Mouse (Mus musculus): ENCODE measurements around the gene 9230112D13Rik. TPM values are rescaled to one million over a fixed set of nuclear protein-coding genes. Genes with fewer than 3 reads are reported as not detected.

9230112D13Rik gene
- polyA plus RNA-seq, 1 experiment from 2014 or later = not detected

GRCm38 (mm10) chr14:34532536-34532935 lies 9.9 kb upstream of the 9230112D13Rik start:
- Histone ChIP-seq H3K4me1 (ENCODE audit: insufficient read depth) (no peaks in the 10 kb centered on the region), H3K9ac (replicated peaks) (no peak overlapping the region), H3K27me3 (ENCODE audit: insufficient read depth, low read length) (no peaks in the 10 kb centered on the region), H3K36me3 (replicated peaks; ENCODE audit: insufficient read depth, low read length) (no peaks in the 10 kb centered on the region), H3K9me3 (ENCODE audit: low read length) (no peaks in the 10 kb centered on the region), H3K4me3 (ENCODE audit: low read depth, low read length) (no peak overlapping the region), H3K27ac (ENCODE audit: low read depth) (no peak overlapping the region), H3K4me2 (ENCODE audit: low read depth, low read length) (no peak overlapping the region)
- ATAC-seq (no peak), DNase-seq (no peak)
- TF ChIP-seq CTCF (IDR thresholded peaks at IDR 0.05; ENCODE audit: low read depth) = no peak
- TF ChIP-seq EP300 (IDR thresholded peaks at IDR 0.05; ENCODE audit: low read depth) = no peak
- 73% methylated on average over 6 of the region's 6 CpGs for WGBS (ENCODE audit: insufficient replicate concordance)

DNA sequence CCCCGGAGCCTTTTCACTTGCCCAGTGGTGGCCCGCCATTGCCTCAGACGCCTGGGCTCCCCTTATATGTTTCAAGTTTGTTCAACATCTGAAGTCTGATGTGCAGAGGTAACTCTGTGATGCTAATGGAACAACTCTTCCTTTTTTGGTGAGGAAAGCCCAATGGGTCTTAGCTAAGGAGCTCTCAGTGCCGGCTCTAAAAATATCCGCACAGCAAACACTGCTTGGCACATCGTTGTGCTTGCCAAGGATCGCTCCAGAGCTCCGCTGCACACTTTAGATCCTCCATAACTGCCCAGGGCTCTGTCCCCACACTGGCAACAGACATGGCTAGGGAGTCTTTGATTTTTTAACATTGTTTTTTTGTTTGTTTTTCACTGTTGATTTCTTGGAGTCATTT lies 6.2 kb upstream of the 9230112D13Rik start:
- no peak overlapping the region for H3K4me2 ChIP-seq (ENCODE audit: low read depth, low read length)
- ATAC-seq (no peak), DNase-seq (no peak)
- no peak overlapping the region for H3K27ac ChIP-seq (ENCODE audit: low read depth)
- H3K27me3 ChIP-seq (ENCODE audit: insufficient read depth, low read length) = no peaks in the 10 kb centered on the region
- H3K36me3 ChIP-seq (replicated peaks; ENCODE audit: insufficient read depth, low read length) = no peaks in the 10 kb centered on the region
- TF ChIP-seq EP300 (IDR thresholded peaks at IDR 0.05; ENCODE audit: low read depth) (no peak), CTCF (IDR thresholded peaks at IDR 0.05; ENCODE audit: low read depth) (no peak)
- H3K9me3 ChIP-seq (ENCODE audit: low read length) = no peaks in the 10 kb centered on the region
- no peak overlapping the region for H3K9ac ChIP-seq (replicated peaks)
- H3K4me3 ChIP-seq (ENCODE audit: low read depth, low read length) = no peak overlapping the region
- H3K4me1 ChIP-seq (ENCODE audit: insufficient read depth) = no peaks in the 10 kb centered on the region
- 75% methylated on average over 8 of the region's 8 CpGs for WGBS (ENCODE audit: insufficient replicate concordance)

- 51% methylated on average over 8 of the region's 8 CpGs for WGBS (ENCODE audit: insufficient replicate concordance)
Measured at GRCm38 (mm10) chr14:34517959-34518544, 4.5 kb downstream of the 9230112D13Rik start.

DNA sequence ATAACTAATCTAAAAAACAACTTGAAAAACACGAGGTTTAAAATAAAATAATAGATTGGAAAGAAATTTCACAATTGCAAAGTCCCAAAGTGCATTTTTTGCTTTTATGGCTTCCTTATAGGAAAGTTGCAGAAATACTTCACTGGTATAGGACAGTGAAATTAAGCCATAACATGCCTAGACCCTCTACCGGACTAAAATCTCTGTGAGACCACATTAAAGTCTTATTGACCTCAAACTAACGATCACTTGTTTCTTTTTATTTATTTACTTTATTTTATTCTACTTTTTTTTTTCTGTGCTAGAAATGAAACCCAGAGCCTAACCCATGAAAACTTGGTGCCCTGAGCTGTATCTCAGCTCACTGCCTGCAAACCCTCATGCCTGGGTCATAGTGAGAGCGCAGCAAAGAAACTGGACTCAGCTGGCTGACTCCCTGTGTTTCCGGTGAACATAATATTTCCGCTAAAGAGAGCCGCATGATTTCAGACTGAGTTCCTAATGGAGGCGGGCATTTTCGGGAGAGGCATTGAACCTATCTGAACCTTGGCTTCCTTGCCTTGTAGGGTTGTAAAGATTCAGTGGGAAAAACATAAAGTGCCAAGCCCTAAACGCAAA lies 5.5 kb downstream of the 9230112D13Rik start:
- TF ChIP-seq EP300 (IDR thresholded peaks at IDR 0.05; ENCODE audit: low read depth) = no peak
- TF ChIP-seq CTCF (IDR thresholded peaks at IDR 0.05; ENCODE audit: low read depth) = no peak
- H3K4me3 ChIP-seq (ENCODE audit: low read depth, low read length) = no peak overlapping the region
- no peaks in the 10 kb centered on the region for H3K4me1 ChIP-seq (ENCODE audit: insufficient read depth)
- no peak overlapping the region for H3K27ac ChIP-seq (ENCODE audit: low read depth)
- DNase-seq (no peak), ATAC-seq (no peak)
- H3K4me2 ChIP-seq (ENCODE audit: low read depth, low read length) = no peak overlapping the region
- H3K9ac ChIP-seq (replicated peaks) = no peak overlapping the region
- no peaks in the 10 kb centered on the region for H3K36me3 ChIP-seq (replicated peaks; ENCODE audit: insufficient read depth, low read length)
- H3K9me3 ChIP-seq (ENCODE audit: low read length) = no peaks in the 10 kb centered on the region
- WGBS (ENCODE audit: insufficient replicate concordance) = 74% methylated on average over 10 of the region's 10 CpGs
- 0 out of 2 replicates have a peak, but pooled peaks cover 5% of the 10 kb centered on the region for H3K27me3 ChIP-seq (ENCODE audit: insufficient read depth, low read length)

More at GRCm38 (mm10) chr14:34517959-34518544, 4.5 kb downstream of the 9230112D13Rik start:
- 0 out of 2 replicates have a peak, but pooled peaks cover 3% of the 10 kb centered on the region for H3K27me3 ChIP-seq (ENCODE audit: insufficient read depth, low read length)
- no peak overlapping the region for H3K4me3 ChIP-seq (ENCODE audit: low read depth, low read length)
- TF ChIP-seq EP300 (IDR thresholded peaks at IDR 0.05; ENCODE audit: low read depth) (no peak), CTCF (IDR thresholded peaks at IDR 0.05; ENCODE audit: low read depth) (no peak)
- H3K27ac ChIP-seq (ENCODE audit: low read depth) = no peak overlapping the region
- no peak for ATAC-seq
- H3K36me3 ChIP-seq (replicated peaks; ENCODE audit: insufficient read depth, low read length) = no peaks in the 10 kb centered on the region
- H3K9ac ChIP-seq (replicated peaks) = no peak overlapping the region
- H3K9me3 ChIP-seq (ENCODE audit: low read length) = no peaks in the 10 kb centered on the region
- DNase-seq = no peak
- H3K4me2 ChIP-seq (ENCODE audit: low read depth, low read length) = no peak overlapping the region
- no peaks in the 10 kb centered on the region for H3K4me1 ChIP-seq (ENCODE audit: insufficient read depth)

DNA sequence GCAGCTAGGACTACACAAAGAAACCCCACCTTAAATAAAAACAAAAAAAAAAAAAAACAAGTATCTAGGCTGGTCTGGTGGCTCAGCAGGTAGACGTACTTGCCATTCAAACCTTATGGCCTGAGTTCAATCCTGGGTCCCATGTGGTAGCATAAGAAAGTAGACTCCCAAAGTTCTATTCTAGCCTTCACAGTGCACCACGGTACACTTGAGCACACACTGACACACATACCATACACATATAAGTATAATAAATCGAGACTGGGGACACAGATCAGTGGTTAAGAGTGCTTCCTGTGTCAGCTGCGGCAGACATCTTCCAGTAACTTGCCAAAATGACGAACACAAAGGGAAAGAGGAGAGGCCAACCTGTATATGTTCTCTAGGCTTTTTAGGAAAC lies 6.7 kb downstream of the 9230112D13Rik start:
- H3K9me3 ChIP-seq (ENCODE audit: low read length) = no peaks in the 10 kb centered on the region
- no peak overlapping the region for H3K9ac ChIP-seq (replicated peaks)
- no peak overlapping the region for H3K27ac ChIP-seq (ENCODE audit: low read depth)
- DNase-seq (no peak), ATAC-seq (no peak)
- H3K4me1 ChIP-seq (ENCODE audit: insufficient read depth) = no peaks in the 10 kb centered on the region
- no peaks in the 10 kb centered on the region for H3K36me3 ChIP-seq (replicated peaks; ENCODE audit: insufficient read depth, low read length)
- H3K27me3 ChIP-seq (ENCODE audit: insufficient read depth, low read length) = 0 out of 2 replicates have a peak, but pooled peaks cover 5% of the 10 kb centered on the region
- H3K4me3 ChIP-seq (ENCODE audit: low read depth, low read length) = no peak overlapping the region
- WGBS (ENCODE audit: insufficient replicate concordance) = 46% methylated on average over 5 of the region's 5 CpGs
- no peak overlapping the region for H3K4me2 ChIP-seq (ENCODE audit: low read depth, low read length)
- no peak for TF ChIP-seq CTCF (IDR thresholded peaks at IDR 0.05; ENCODE audit: low read depth)
- no peak for TF ChIP-seq EP300 (IDR thresholded peaks at IDR 0.05; ENCODE audit: low read depth)

DNA sequence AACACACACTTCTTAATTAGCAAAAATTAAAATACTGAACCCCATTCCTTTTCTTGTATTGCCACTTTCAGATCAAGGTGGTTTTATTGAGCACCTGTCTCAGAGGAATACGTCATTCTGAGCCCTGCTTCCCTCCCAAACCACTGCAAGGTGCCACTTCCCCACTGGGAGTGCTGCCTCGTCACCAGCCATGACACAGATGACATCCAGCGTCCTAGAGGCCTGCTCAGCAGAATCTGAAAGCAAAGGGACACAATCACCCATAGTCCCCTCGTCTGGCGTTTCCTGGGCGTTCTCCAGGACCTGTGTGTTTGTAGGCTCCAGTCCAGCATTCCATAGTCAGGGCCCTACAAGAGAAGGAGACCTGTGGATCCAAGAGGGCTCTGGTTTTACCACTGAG lies 8.5 kb downstream of the 9230112D13Rik start:
- TF ChIP-seq EP300 (IDR thresholded peaks at IDR 0.05; ENCODE audit: low read depth) = no peak
- TF ChIP-seq CTCF (IDR thresholded peaks at IDR 0.05; ENCODE audit: low read depth) = no peak
- no peak overlapping the region for H3K9ac ChIP-seq (replicated peaks)
- 0 out of 2 replicates have a peak, but pooled peaks cover 5% of the 10 kb centered on the region for H3K27me3 ChIP-seq (ENCODE audit: insufficient read depth, low read length)
- 32% methylated on average over 6 of the region's 6 CpGs for WGBS (ENCODE audit: insufficient replicate concordance)
- H3K36me3 ChIP-seq (replicated peaks; ENCODE audit: insufficient read depth, low read length) = no peaks in the 10 kb centered on the region
- no peaks in the 10 kb centered on the region for H3K9me3 ChIP-seq (ENCODE audit: low read length)
- DNase-seq (no peak), ATAC-seq (peak; percentile 33; the same call in 1 of the 2 replicates)
- H3K4me3 ChIP-seq (ENCODE audit: low read depth, low read length) = no peak overlapping the region
- no peak overlapping the region for H3K27ac ChIP-seq (ENCODE audit: low read depth)
- no peak overlapping the region for H3K4me2 ChIP-seq (ENCODE audit: low read depth, low read length)
- H3K4me1 ChIP-seq (ENCODE audit: insufficient read depth) = no peaks in the 10 kb centered on the region
